Mouse (Mus musculus) testis, adult 2 months (tissue): Measurements from ENCODE around the gene Pak1ip1.

Experiments
- CTCF ChIP-seq: fragments of 200-500 bp; IDR thresholded peaks from 2 replicates; pipeline ENCODE4 v1.5.1; 2012; ENCODE audit warnings: low read depth, mild to moderate bottlenecking, inconsistent platforms, low read length, moderate library complexity; ENCODE audit not compliant: control insufficient read depth, insufficient read depth, insufficient replicate concordance
- POLR2A ChIP-seq: fragments of 200-500 bp; IDR thresholded peaks from 2 replicates; pipeline ENCODE4 v1.6.1; 2012; ENCODE audit warnings: low read depth, mild to moderate bottlenecking, inconsistent platforms, low read length, moderate library complexity; ENCODE audit not compliant: control insufficient read depth

DNA sequence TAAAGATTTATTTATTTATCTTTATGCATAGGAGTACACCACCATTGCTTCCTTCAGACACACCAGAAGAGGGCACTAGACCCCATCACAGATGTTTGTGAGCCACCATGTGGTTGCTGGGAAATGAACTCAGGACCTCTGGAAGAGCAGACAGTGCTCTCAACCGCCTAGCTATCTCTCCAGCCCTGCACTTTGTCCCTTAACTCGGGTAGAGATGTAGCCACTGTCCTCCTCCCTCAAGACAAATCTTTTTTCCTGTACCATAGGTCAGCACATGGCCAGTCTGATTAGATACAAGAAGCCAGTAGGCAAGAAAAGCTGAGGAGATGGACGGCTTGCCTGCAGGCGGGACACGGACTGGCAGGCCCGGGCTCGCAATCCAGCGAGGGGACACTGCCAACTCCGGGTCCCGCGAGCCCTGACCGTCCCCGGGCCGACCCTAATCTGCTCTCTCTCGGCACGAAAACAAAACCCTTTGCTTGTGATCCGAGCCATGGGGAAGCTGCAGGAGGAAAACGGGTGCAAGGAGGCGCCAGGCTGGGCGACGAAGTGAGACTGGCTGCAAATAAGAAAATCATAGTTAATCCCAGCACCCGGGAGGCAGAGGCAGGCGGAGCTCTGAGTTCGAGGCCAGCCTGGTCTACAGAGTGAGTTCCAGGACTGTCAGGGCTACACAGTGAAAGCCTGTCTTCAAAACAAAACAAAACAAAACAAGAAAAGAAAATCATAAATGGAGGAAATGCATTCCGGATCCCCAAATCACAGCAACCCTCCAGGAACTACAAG, 490 bp upstream of the Pak1ip1 start:
- no peak for TF ChIP-seq POLR2A
- TF ChIP-seq CTCF: no peak
